Mouse (Mus musculus) c-Kit-positive CD71-positive TER-119-positive erythroid progenitor cells, embryonic 14.5 days (primary cell): ENCODE measurements around the gene Ppp1r14b.
A peak's percentile ranks its signal among the peaks of the same experiment; 100 is the strongest.

ENCODE experiments used
- DNase-seq: peaks from one replicate; pipeline ENCODE4 v3.0.0-alpha.2; 2013; ENCODE audit warnings: low spot score

The Ppp1r14b gene

GRCm38 (mm10) chr19:6942764-6943163 is 32.0 kb upstream of the Ppp1r14b start:
- DNase-seq: no peak

- no peak for DNase-seq
Observed at GRCm38 (mm10) chr19:6943709-6944108, 31.1 kb upstream of the Ppp1r14b start.

- no peak for DNase-seq
Observed at GRCm38 (mm10) chr19:6947742-6948141, 27.0 kb upstream of the Ppp1r14b start.

- no peak for DNase-seq
Observed at GRCm38 (mm10) chr19:6948186-6948585, 26.6 kb upstream of the Ppp1r14b start.

GRCm38 (mm10) chr19:6949532-6949931 is 25.2 kb upstream of the Ppp1r14b start:
- DNase-seq: no peak

- no peak for DNase-seq
Observed at GRCm38 (mm10) chr19:6949951-6950350, 24.8 kb upstream of the Ppp1r14b start.

- no peak for DNase-seq
Observed at GRCm38 (mm10) chr19:6950613-6951153, 24.1 kb upstream of the Ppp1r14b start.

GRCm38 (mm10) chr19:6951381-6951968 is 23.3 kb upstream of the Ppp1r14b start:
- peak; percentile 75 for DNase-seq

GRCm38 (mm10) chr19:6951994-6952711 is 22.6 kb upstream of the Ppp1r14b start:
- DNase-seq: no peak

- no peak for DNase-seq
Observed at GRCm38 (mm10) chr19:6952712-6953037, 22.1 kb upstream of the Ppp1r14b start.

- no peak for DNase-seq
Observed at GRCm38 (mm10) chr19:6954046-6954445, 20.7 kb upstream of the Ppp1r14b start.

- DNase-seq: no peak
Observed at GRCm38 (mm10) chr19:6955424-6955823, 19.3 kb upstream of the Ppp1r14b start.

GRCm38 (mm10) chr19:6956461-6956860 is 18.3 kb upstream of the Ppp1r14b start:
- DNase-seq: no peak

GRCm38 (mm10) chr19:6968491-6969271 is 6.1 kb upstream of the Ppp1r14b start:
- DNase-seq: no peak

GRCm38 (mm10) chr19:6969291-6969664 is 5.5 kb upstream of the Ppp1r14b start:
- DNase-seq: no peak

GRCm38 (mm10) chr19:6969665-6970381 is 4.9 kb upstream of the Ppp1r14b start:
- no peak for DNase-seq

GRCm38 (mm10) chr19:6970460-6971085 is 4.2 kb upstream of the Ppp1r14b start:
- no peak for DNase-seq

GRCm38 (mm10) chr19:6971644-6972043 is 3.1 kb upstream of the Ppp1r14b start:
- no peak for DNase-seq

GRCm38 (mm10) chr19:6972247-6972917 is 2.4 kb upstream of the Ppp1r14b start:
- DNase-seq: no peak

GRCm38 (mm10) chr19:6973581-6974190 is 1.1 kb upstream of the Ppp1r14b start:
- DNase-seq: no peak
